Mouse (Mus musculus) spleen, adult 12 weeks (tissue): Measurements from ENCODE around the gene Vmn2r51.
"Not testable (repeated sequence)": the region's sequence is repeated elsewhere in the genome, so short reads cannot be mapped to it uniquely, and the experiment has no call there.

Experiments
- DNase-seq: peaks from one replicate; pipeline ENCODE4 v3.0.0; 2022; ENCODE audit warnings: low spot score

The Vmn2r51 gene

DNA sequence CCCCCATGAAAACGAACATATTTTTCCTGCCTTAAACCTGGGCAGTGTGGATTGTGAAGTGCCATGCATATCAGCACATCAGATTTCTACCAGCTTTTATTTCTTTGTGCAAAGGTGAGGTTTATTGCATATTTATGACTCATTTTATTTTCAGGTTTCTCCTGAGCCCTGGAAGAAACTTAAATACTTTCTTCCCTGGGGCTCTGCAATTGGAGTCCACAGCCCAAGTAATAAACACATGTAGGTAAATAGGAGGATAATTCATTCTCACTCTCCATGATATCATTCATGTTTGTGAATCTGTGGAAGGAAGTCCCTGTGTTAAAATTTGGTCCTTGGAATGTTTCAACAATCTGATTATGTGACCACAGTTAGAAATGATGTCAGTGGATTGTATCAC lies at the start of gene Vmn2r51:
Gene Vmn2r51, minus strand, starts transcription at position 101 of the 400 bp plus-strand sequence.
- not testable (repeated sequence) for DNase-seq

DNA sequence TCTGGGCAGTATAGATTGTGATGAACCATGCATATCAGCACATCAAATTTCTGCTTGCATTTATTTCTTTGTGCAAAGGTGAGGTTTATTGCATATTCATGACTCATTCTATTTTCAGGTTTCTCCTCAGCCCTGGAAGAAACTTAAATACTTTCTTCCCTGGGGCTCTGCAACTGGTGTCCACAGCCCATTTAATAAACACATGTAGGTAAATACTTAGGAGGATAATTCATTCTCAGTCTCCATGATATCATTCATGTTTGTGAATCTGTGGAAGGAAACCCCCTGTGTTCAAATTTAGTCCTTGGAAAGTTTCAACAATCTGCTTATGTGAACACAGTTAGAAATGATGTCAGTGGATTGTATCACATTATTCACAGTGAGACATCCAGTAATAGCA lies 52.3 kb downstream of the Vmn2r51 start, which contains the start of gene Vmn2r50:
Gene Vmn2r50, minus strand, starts transcription at position 101 of the 400 bp plus-strand sequence.
- DNase-seq, result not testable (repeated sequence)
